Mouse (Mus musculus) forebrain, postnatal 0 days (tissue): ENCODE results near the gene Fads1. TPM values are rescaled to one million over a fixed set of nuclear protein-coding genes. Genes with fewer than 3 reads are reported as not detected.

Experiments
- ATAC-seq: fragments of 200-750 bp; cut with Nextera tagmentation; 2 replicates; pipeline ENCODE4 v1.8.0; 2017; ENCODE audit warnings: mild to moderate bottlenecking, moderate library complexity
- DNase-seq: peaks from one replicate; pipeline ENCODE4 v3.0.0-alpha.2; 2015
- H3K27ac ChIP-seq: fragments of 300-500 bp; sonication (generic); 2 replicates; pipeline ENCODE4 v1.5.1; 2014; ENCODE audit warnings: low read depth, mild to moderate bottlenecking, antibody characterized with exemption, low read length, moderate library complexity, mixed read lengths
- H3K27me3 ChIP-seq: fragments of 300-500 bp; sonication (generic); 2 replicates; pipeline ENCODE4 v1.6.1; 2014; ENCODE audit warnings: mild to moderate bottlenecking, low read length, mixed read lengths; ENCODE audit not compliant: insufficient read depth
- H3K36me3 ChIP-seq: fragments of 300-500 bp; sonication (generic); 2 replicates; pipeline ENCODE4 v1.6.1; 2014; ENCODE audit warnings: mild to moderate bottlenecking, moderate library complexity; ENCODE audit not compliant: insufficient read depth
- H3K4me1 ChIP-seq: fragments of 300-500 bp; sonication (generic); 2 replicates; pipeline ENCODE4 v1.6.1; 2014; ENCODE audit warnings: antibody characterized with exemption; ENCODE audit not compliant: insufficient read depth
- H3K4me2 ChIP-seq: fragments of 300-500 bp; sonication (generic); 2 replicates; pipeline ENCODE4 v1.6.1; 2014; ENCODE audit warnings: low read depth, mild to moderate bottlenecking, moderate library complexity
- H3K4me3 ChIP-seq: fragments of 300-500 bp; sonication (generic); 2 replicates; pipeline ENCODE4 v1.5.1; 2014; ENCODE audit warnings: low read depth, low read length, mixed read lengths
- H3K9ac ChIP-seq: fragments of 300-500 bp; sonication (generic); 2 replicates; pipeline ENCODE4 v1.6.1; 2014; ENCODE audit warnings: mild to moderate bottlenecking
- H3K9me3 ChIP-seq: fragments of 300-500 bp; sonication (generic); 2 replicates; pipeline ENCODE4 v1.6.1; 2016; ENCODE audit warnings: low read length
- CTCF ChIP-seq: sonication (generic); IDR thresholded peaks from 2 replicates; pipeline ENCODE4 v1.5.1; 2016; ENCODE audit warnings: antibody characterized with exemption, control low read depth, low read depth
- whole genome bisulfite sequencing: fragments of 180-500 bp; shearing (Covaris S2); extraction: QIAGEN DNeasy Blood & Tissue Kit; methylation state at CpG from one replicate; pipeline ENCODE4 v1.1.7; 2014; 5-methylcytosine and 5-hydroxymethylcytosine counted together
- polyA plus RNA-seq: library from polyadenylated mRNA; unstranded; fragments of >200 nt; fragmentation: Nextera tagmentation; extraction: Ambion mirVana; gene quantifications from 2 replicates; pipeline ENCODE4 v1.2.1, GENCODE M21; 2015
- total RNA-seq: library from RNA; depleted of rRNA; stranded (reverse); fragments of >200 nt; gene quantifications from 2 replicates; pipeline ENCODE4 v1.2.3, GENCODE M21; 2014

Gene Fads1
- total and polyA plus RNA-seq, 2 experiments from 2014 or later: 153 to 176 TPM

- no peak overlapping the region for H3K4me2 ChIP-seq
- H3K36me3 ChIP-seq: peaks cover 45% of the 10 kb centered on the region
- no peak overlapping the region for H3K4me3 ChIP-seq
- H3K9ac ChIP-seq: no peak overlapping the region
- no peak for DNase-seq
- no peak overlapping the region for H3K27ac ChIP-seq
- H3K4me1 ChIP-seq: no peaks in the 10 kb centered on the region
- no peaks in the 10 kb centered on the region for H3K9me3 ChIP-seq
- H3K27me3 ChIP-seq: no peaks in the 10 kb centered on the region
- 91% methylated on average over 3 of the region's 3 CpGs for WGBS
- ATAC-seq: no peak
- TF ChIP-seq CTCF: no peak
Measured at GRCm38 (mm10) chr19:10208851-10209250, 26.2 kb downstream of the Fads1 start.

GRCm38 (mm10) chr19:10210885-10211284, 28.2 kb downstream of the Fads1 start:
- 90% methylated on average over 4 of the region's 4 CpGs for WGBS
- Histone ChIP-seq H3K4me3 (no peak overlapping the region), H3K9me3 (no peaks in the 10 kb centered on the region)

GRCm38 (mm10) chr19:10213796-10214471, 31.2 kb downstream of the Fads1 start:
- no peaks in the 10 kb centered on the region for H3K9me3 ChIP-seq

More at GRCm38 (mm10) chr19:10210885-10211284, 28.2 kb downstream of the Fads1 start:
- Histone ChIP-seq H3K27ac (no peak overlapping the region), H3K9ac (no peak overlapping the region), H3K36me3 (peaks cover 45% of the 10 kb centered on the region), H3K4me1 (no peaks in the 10 kb centered on the region), H3K4me2 (no peak overlapping the region), H3K27me3 (no peaks in the 10 kb centered on the region)
- no peak for TF ChIP-seq CTCF
- no peak for DNase-seq
- no peak for ATAC-seq

GRCm38 (mm10) chr19:10216101-10216500, 33.4 kb downstream of the Fads1 start:
- H3K4me1 ChIP-seq: no peaks in the 10 kb centered on the region
- no peak overlapping the region for H3K4me3 ChIP-seq
- no peak for DNase-seq
- no peak for ATAC-seq
- no peak overlapping the region for H3K27ac ChIP-seq
- no peak overlapping the region for H3K4me2 ChIP-seq
- TF ChIP-seq CTCF: no peak
- no peaks in the 10 kb centered on the region for H3K27me3 ChIP-seq
- H3K9me3 ChIP-seq: no peaks in the 10 kb centered on the region
- no peak overlapping the region for H3K9ac ChIP-seq
- H3K36me3 ChIP-seq: peaks cover 4% of the 10 kb centered on the region; the same call in 1 of the 2 replicates
- WGBS: 83% methylated on average over 8 of the region's 8 CpGs

More at GRCm38 (mm10) chr19:10213796-10214471, 31.2 kb downstream of the Fads1 start:
- Histone ChIP-seq H3K27me3 (no peaks in the 10 kb centered on the region), H3K4me1 (no peaks in the 10 kb centered on the region), H3K4me2 (no peak overlapping the region), H3K27ac (no peak overlapping the region), H3K4me3 (no peak overlapping the region), H3K36me3 (peaks cover 21% of the 10 kb centered on the region), H3K9ac (no peak overlapping the region)
- DNase-seq: no peak
- 89% methylated on average over 10 of the region's 10 CpGs for WGBS
- TF ChIP-seq CTCF: no peak
- ATAC-seq: no peak

GRCm38 (mm10) chr19:10219108-10219507, 36.4 kb downstream of the Fads1 start:
- 37% methylated on average over 3 of the region's 3 CpGs for WGBS
- peak; percentile 40; the same call in 1 of the 2 replicates for ATAC-seq
- DNase-seq: peak; percentile 50
- Histone ChIP-seq H3K27ac (no peak overlapping the region), H3K9ac (no peak overlapping the region), H3K4me1 (no peaks in the 10 kb centered on the region), H3K4me3 (no peak overlapping the region), H3K36me3 (no peaks in the 10 kb centered on the region), H3K9me3 (no peaks in the 10 kb centered on the region), H3K4me2 (no peak overlapping the region), H3K27me3 (no peaks in the 10 kb centered on the region)
- TF ChIP-seq CTCF: peak; percentile 68

- Histone ChIP-seq H3K27ac (no peak overlapping the region), H3K4me3 (no peak overlapping the region), H3K9me3 (no peaks in the 10 kb centered on the region), H3K27me3 (no peaks in the 10 kb centered on the region), H3K4me1 (no peaks in the 10 kb centered on the region), H3K4me2 (no peak overlapping the region), H3K36me3 (no peaks in the 10 kb centered on the region), H3K9ac (no peak overlapping the region)
- DNase-seq: no peak
- WGBS: 79% methylated on average over 6 of the region's 6 CpGs
- no peak for TF ChIP-seq CTCF
- ATAC-seq: no peak
Measured at GRCm38 (mm10) chr19:10219593-10219992, 36.9 kb downstream of the Fads1 start.

GRCm38 (mm10) chr19:10221585-10221984, 38.9 kb downstream of the Fads1 start:
- H3K4me3 ChIP-seq: no peak overlapping the region
- H3K27ac ChIP-seq: no peak overlapping the region
- no peaks in the 10 kb centered on the region for H3K27me3 ChIP-seq
- TF ChIP-seq CTCF: no peak
- H3K9me3 ChIP-seq: no peaks in the 10 kb centered on the region
- DNase-seq (no peak), ATAC-seq (0 out of 2 replicates have a peak, but pooled peaks have one; percentile 51)
- H3K4me2 ChIP-seq: no peak overlapping the region
- no peaks in the 10 kb centered on the region for H3K4me1 ChIP-seq
- WGBS: 67% methylated on average over 4 of the region's 4 CpGs
- no peaks in the 10 kb centered on the region for H3K36me3 ChIP-seq
- H3K9ac ChIP-seq: no peak overlapping the region
